Mouse (Mus musculus): ENCODE data around the gene BC017158. TPM values are rescaled to one million over a fixed set of nuclear protein-coding genes. Genes with fewer than 3 reads are reported as not detected.
A peak's percentile ranks its signal among the peaks of the same experiment; 100 is the strongest.
"Not testable (repeated sequence)": the region's sequence is repeated elsewhere in the genome, so short reads cannot be mapped to it uniquely, and the experiment has no call there.

The BC017158 gene
- total RNA-seq (2021) = 10 to 100 TPM; 20.8 to 26.7 TPM

GRCm38 (mm10) chr7:128297617-128298480 is at the start of gene BC017158:
Gene BC017158, minus strand, starts transcription at chr7:128298170.
- peak; percentile 82 to 84 for DNase-seq (ENCODE audit: low spot score in 2 of 2)
- intact Hi-C loops (cut with DNase I) = loop anchor here (2.0 to 5.0 kb wide), 2 partner anchors 49 to 409 kb away; no protein-coding TSS in a partner anchor

DNA sequence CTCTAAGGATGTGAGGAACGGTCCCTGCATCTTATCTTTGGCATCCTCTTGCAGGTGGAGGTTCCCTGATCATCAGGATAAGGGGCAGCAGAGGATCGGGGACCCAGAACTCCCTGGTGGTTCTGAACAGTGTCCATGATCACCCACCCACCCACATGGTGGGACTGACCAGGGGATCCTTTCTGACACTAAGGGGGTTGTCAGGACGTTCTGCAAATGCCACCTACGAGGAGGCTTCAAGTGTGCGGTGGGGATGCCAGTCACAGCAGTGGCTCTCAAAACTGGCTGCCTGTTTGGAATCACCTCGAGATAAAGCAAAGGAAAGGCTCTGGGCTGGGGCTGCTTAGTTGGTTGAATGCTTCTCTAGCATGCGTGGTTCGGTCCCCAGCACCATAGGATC is 49.0 kb upstream of the BC017158 start:
- DNase-seq (ENCODE audit: low spot score in 2 of 2) = no peak
- intact Hi-C loops (cut with DNase I) = no loop called here

- no peak for DNase-seq (ENCODE audit: low spot score in 2 of 2)
- intact Hi-C loops (cut with DNase I) = no loop called here
These were observed 48.6 kb upstream of the BC017158 start for GRCm38 (mm10) chr7:128346522-128346921.

DNA sequence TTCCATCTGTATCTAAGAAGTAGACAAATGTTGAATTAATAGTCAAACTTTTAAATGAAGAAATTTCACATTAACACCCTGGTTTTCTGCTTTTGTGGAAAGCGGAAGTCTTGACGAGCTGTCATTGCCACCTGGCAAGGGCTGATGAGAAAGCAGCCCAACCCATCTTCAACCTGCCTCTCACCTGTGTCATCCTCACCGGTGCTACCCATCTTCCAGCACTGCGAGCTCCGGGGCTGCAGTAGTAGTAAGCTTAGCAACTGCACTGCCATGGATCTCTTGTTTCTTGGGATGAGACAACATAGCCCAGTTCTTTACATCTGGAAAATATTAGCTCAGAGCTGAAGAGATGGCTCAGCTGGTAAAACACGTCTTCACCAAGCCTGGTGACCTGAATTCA is 47.7 kb upstream of the BC017158 start:
- intact Hi-C loops (cut with DNase I) = loop anchor here (1.0 kb wide), 2 partner anchors 40 to 108 kb away; partner anchors contain the start of gene Armc5
- DNase-seq (ENCODE audit: low spot score in 2 of 2) = no peak

DNA sequence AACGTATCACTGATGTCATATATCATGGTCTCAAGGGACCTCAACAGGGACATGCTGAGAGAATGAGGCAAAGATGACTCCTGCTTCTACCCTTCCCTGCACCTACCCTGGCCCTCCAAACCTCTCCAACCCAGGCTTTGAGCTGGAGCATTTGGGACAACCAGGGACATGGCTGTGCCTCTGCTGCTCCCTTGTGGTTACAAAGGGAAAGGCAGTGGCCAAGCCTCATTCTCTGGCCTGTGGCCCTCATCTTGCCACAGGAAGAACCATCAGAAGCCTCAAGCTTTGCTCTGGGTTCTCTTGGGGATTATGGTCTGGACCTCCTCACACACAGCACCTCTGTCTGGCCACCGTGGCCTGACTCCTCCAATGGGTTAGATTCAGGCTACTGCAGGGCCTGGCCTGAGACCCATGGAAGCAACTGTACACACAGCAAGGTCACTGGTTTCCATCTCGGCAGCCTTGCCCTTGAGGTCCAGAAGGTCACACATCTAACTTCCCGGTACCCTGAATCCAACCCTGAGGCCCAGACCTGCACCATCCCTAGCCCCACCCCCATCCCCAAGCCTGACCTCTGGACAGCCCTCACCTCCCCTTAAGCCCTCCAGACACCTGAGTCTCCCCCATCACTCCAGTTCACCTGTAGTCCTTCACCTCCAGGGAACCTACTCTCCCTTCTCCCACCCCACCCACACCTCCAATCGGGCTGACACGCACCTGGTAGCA is 47.1 kb upstream of the BC017158 start:
- intact Hi-C loops (cut with DNase I) = loop anchor here (1.0 kb wide), 2 partner anchors 40 to 108 kb away; partner anchors contain the start of gene Armc5
- DNase-seq (ENCODE audit: low spot score in 2 of 2) = peak; percentile 65 to 73

GRCm38 (mm10) chr7:128344488-128344887 is 46.5 kb upstream of the BC017158 start:
- intact Hi-C loops (cut with DNase I) = no loop called here
- DNase-seq (ENCODE audit: low spot score in 2 of 2) = no peak

DNA sequence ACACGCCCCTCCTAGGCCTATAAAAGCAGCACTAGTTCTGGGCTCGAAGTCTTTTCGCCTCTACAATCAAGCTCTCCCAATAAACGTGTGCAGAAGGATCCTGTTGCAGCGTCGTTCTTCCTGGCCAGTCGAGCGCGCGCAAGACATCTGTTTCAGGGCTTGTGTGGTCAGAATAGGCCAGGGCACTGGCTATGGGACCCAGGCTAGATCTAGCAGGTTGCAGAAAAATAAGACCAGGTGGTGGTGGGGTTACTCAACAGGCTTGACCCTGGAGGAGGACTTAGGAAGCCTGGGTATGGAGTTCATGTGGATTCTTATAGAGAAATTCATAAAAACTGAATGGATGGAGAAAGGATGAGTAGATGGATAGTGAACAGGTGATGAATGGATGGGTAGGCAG is 44.7 kb upstream of the BC017158 start:
- intact Hi-C loops (cut with DNase I) = loop anchor here (1.0 kb wide), 1 partner anchor 95 kb away; no protein-coding TSS in a partner anchor
- not testable (repeated sequence) for DNase-seq (ENCODE audit: low spot score in 2 of 2)

DNA sequence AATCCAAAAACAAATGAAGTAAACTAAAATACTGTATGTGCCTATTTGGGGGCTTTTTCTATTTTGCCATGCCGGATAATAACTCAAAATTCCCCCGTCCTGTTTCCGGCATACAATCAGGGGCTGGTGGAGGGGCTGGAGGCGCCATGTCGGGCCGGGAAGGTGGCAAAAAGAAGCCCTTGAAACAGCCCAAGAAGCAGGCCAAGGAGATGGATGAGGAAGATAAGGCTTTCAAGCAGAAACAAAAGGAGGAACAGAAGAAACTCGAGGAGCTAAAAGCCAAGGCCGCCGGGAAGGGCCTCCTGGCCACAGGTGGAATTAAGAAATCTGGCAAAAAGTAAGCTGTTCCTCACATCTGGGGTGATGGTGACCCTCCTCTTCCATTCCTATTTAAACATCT is 42.4 kb upstream of the BC017158 start:
- DNase-seq (ENCODE audit: low spot score in 2 of 2); intact Hi-C loops (cut with DNase I): not testable (repeated sequence)

DNA sequence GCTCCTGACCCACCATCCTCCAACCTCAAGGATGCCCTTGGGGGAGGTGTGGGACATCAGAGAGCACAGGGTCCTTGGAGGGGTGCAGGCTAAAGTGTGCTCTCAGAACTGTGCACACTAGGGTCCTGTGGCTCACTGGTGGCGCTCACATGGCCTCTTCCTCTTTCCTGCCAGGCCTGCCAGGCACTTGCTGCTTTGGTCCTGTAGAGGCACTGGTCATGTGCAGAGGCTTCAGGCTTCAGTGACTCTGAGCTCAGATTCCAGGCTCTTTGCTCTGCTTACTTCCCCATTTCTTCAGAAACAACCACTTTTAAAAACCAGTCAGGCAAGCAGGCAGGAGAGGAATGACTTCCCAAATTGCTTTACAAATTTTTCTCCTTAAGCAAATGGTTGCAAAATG is 34.9 kb upstream of the BC017158 start:
- intact Hi-C loops (cut with DNase I) = loop anchor here (10.0 kb wide), 1 partner anchor 228 kb away; no protein-coding TSS in a partner anchor
- no peak for DNase-seq (ENCODE audit: low spot score in 2 of 2)

- no peak for DNase-seq (ENCODE audit: low spot score in 2 of 2)
- intact Hi-C loops (cut with DNase I) = loop anchor here (10.0 kb wide), 1 partner anchor 226 kb away; no protein-coding TSS in a partner anchor
These were observed 33.0 kb upstream of the BC017158 start for GRCm38 (mm10) chr7:128330981-128331380.

- DNase-seq (ENCODE audit: low spot score in 2 of 2) = no peak
- intact Hi-C loops (cut with DNase I) = no loop called here
These were observed 27.0 kb upstream of the BC017158 start for GRCm38 (mm10) chr7:128324977-128325376.

GRCm38 (mm10) chr7:128321260-128321659 is 23.3 kb upstream of the BC017158 start:
- intact Hi-C loops (cut with DNase I) = no loop called here
- no peak for DNase-seq (ENCODE audit: low spot score in 2 of 2)

DNA sequence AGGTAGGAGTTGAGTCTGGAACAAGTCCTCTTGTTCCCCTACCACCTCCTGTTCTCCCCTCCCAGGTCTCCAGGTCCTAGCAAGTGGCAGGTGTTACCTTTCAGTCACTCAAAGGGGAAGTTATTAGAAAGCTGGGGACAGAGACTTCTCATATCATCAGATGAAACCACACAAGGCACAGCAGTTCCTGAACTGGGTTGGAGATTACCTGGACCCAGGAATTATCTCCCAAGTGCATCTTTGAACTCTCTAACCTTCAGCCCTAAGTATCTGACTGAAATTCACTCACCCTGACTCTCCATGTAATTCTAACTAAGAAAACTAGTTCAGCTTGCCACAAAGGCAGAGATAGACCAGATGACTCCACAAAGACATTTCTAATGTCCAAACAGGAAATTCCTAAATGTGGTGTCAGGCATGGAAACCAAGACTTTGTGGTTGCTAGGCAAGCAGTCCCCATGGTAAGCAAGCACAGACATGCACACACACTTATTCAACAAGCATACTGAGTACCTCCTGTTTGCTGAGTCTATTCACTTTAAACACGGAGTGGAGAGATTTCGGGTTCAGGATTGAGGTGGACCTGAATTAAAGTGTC is 22.3 kb upstream of the BC017158 start:
- no peak for DNase-seq (ENCODE audit: low spot score in 2 of 2)
- intact Hi-C loops (cut with DNase I) = no loop called here

GRCm38 (mm10) chr7:128319140-128319539 is 21.2 kb upstream of the BC017158 start:
- DNase-seq (ENCODE audit: low spot score in 2 of 2) = no peak
- intact Hi-C loops (cut with DNase I) = no loop called here

DNA sequence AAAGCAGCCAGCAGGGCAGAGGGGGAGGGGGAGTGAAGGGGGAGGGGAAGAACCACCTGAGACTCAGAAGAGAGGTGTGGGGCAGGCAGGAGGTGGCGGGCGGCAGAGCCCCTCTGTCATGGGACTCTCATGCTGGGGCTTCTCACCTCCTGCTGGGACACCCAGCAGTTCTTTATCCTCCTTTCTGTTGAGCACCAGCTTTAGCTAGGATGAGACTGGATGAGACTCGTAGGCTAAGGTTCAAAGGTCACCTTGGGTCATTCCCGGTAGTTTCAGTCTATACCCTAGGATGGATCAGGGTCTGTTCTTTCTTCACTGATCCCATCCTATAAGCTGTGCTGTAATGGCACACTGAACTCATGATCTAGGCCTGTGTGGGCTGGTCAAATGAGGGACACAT is 19.0 kb upstream of the BC017158 start:
- intact Hi-C loops (cut with DNase I) = no loop called here
- no peak for DNase-seq (ENCODE audit: low spot score in 2 of 2)

- intact Hi-C loops (cut with DNase I) = no loop called here
- DNase-seq (ENCODE audit: low spot score in 2 of 2) = no peak
These were observed 16.5 kb upstream of the BC017158 start for GRCm38 (mm10) chr7:128314491-128314890.

DNA sequence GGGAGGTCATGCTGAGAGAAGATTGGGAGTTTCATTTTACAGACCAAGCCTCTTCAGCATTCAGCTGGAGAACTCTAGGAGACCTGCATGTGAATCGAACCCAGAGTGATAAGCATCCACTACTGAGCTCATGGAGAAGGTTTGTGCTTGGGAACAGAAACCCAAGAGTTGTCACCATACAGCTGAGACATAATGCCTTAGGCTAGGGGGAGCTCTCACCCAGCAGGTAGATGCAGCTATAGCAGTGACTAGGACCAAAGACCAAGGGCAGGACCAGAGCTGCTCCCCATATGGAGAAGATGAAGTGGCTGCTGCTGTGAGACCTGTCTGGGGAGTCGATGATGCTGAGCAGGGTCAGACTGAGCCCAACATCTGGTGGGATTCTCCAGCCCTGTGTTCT is 15.6 kb upstream of the BC017158 start:
- DNase-seq (ENCODE audit: low spot score in 2 of 2) = no peak
- intact Hi-C loops (cut with DNase I) = no loop called here

DNA sequence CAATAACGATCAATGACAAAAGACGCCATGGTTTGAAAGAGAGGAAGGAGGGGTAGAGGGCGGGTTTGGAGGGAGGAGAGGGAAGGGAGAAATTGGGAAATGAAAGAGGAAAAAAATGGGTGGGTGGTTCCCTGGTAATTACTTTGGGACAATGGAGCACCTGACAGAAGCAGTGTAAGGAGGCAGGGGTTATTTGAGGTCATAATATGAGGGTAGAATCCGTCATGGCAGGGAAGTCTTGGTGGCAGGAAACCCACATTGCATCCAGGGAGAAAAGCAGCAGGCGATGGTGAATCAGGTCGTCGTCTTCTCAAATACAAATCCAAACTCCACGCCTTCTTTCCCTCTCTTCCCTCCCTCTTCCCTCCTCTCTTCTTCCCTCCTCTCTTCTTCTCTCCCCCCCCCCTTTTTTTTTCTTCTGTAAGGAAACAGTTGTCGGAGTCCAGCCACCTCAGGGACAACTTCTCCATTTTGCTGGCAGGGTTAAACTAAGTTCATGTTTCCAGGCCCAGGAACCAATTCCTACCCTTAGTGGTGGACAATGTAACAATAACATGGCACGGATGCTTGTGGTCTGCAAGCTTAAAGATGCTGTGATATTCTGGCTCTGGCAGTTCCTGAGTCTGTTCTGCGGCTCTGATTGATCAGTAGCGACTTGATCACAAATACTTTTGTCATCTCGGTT is 14.5 kb upstream of the BC017158 start:
- intact Hi-C loops (cut with DNase I) = no loop called here
- no peak for DNase-seq (ENCODE audit: low spot score in 2 of 2)

DNA sequence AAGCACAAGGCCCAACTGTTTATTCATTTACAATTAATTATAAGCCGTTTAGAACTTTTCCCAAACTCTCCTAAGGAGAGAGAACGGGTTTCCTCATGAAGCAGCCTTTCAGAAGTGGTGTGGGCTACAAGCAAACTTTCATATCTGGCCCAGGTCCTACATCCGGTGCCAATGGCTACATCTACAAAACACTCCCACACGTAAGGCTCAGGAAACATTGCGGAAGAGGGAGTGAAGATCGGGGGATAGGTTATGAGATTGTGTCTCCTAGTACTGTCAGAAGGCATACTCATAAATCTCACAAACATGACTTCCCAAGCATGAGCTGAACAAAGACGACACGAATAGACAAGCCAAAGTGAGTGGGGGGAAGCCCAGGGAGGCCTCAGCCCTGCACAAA is 13.8 kb upstream of the BC017158 start:
- intact Hi-C loops (cut with DNase I) = no loop called here
- no peak for DNase-seq (ENCODE audit: low spot score in 2 of 2)

- intact Hi-C loops (cut with DNase I) = no loop called here
- no peak for DNase-seq (ENCODE audit: low spot score in 2 of 2)
These were observed 13.3 kb upstream of the BC017158 start for GRCm38 (mm10) chr7:128311263-128311662.
